Comparison of ENCODE assay signal across 8 mouse cellular contexts in genomic region chr1:106199686-106200085, GRCm38 (mm10). TPM values are rescaled to one million over a fixed set of nuclear protein-coding genes. Genes with fewer than 3 reads are reported as not detected.
DNase-seq lines count a peak whose midpoint lies in the region; ATAC-seq lines count a peak whose summit lies in the region.

No protein-coding gene starts in this region.

- no peak overlapping the region for H3K4me2 ChIP-seq in kidney, embryonic 14.5 days (replicated peaks; ENCODE audit: low read depth, low read length)
- H3K4me2 ChIP-seq in embryonic facial prominence, embryonic 11.5 days (ENCODE audit: low read depth, low read length): no peak overlapping the region
- H3K4me2 ChIP-seq in neural tube, embryonic 12.5 days (replicated peaks): peak overlapping the region; percentile 27

- no peaks in the 10 kb centered on the region for H3K9me3 ChIP-seq in kidney, embryonic 14.5 days (ENCODE audit: control insufficient read depth, low read length)
- H3K9me3 ChIP-seq in embryonic facial prominence, embryonic 11.5 days (replicated peaks; ENCODE audit: control insufficient read depth, low read length): no peaks in the 10 kb centered on the region
- no peaks in the 10 kb centered on the region for H3K9me3 ChIP-seq in neural tube, embryonic 12.5 days

- H3K27me3 ChIP-seq in kidney, embryonic 14.5 days (ENCODE audit: control insufficient read depth, insufficient read depth, low read length): no peaks in the 10 kb centered on the region
- no peaks in the 10 kb centered on the region for H3K27me3 ChIP-seq in embryonic facial prominence, embryonic 11.5 days (ENCODE audit: control insufficient read depth, insufficient read depth, low read length)
- no peaks in the 10 kb centered on the region for H3K27me3 ChIP-seq in neural tube, embryonic 12.5 days (replicated peaks)

- DNase-seq in kidney, adult 11 months: peak; percentile 38
- DNase-seq in embryonic facial prominence, embryonic 11.5 days (ENCODE audit: low spot score): peak; percentile 54
- DNase-seq in heart, adult 9 months (ENCODE audit: low spot score in 2 of 2): peak; percentile 79 to 81
- DNase-seq in kidney, adult 8-10 months: peak; percentile 42 to 64
- DNase-seq in left cerebral cortex, postnatal 4 days: peak; percentile 60
- peak; percentile 20 for DNase-seq in yolk sac, embryonic 10.5 days (ENCODE audit: low spot score)

- intact Hi-C loops in left cerebral cortex, postnatal 4 days (cut with DNase I): no loop called here

- H3K9ac ChIP-seq in kidney, embryonic 14.5 days (ENCODE audit: low read depth, low read length): no peak overlapping the region
- H3K9ac ChIP-seq in embryonic facial prominence, embryonic 11.5 days (replicated peaks; ENCODE audit: low read length): no peak overlapping the region
- H3K9ac ChIP-seq in neural tube, embryonic 12.5 days: no peak overlapping the region

- no peak overlapping the region; the same call in 1 of the 2 replicates for H3K27ac ChIP-seq in kidney, embryonic 14.5 days (ENCODE audit: low read depth, low read length)
- no peak overlapping the region for H3K27ac ChIP-seq in embryonic facial prominence, embryonic 11.5 days (replicated peaks; ENCODE audit: low read depth, low read length)
- peak overlapping the region; percentile 50; the same call in 1 of the 2 replicates for H3K27ac ChIP-seq in neural tube, embryonic 12.5 days

- H3K4me1 ChIP-seq in kidney, embryonic 14.5 days (ENCODE audit: control insufficient read depth, insufficient read depth, low read length): peaks cover 5% of the 10 kb centered on the region; the same call in 1 of the 2 replicates
- H3K4me1 ChIP-seq in embryonic facial prominence, embryonic 11.5 days (ENCODE audit: control insufficient read depth, insufficient read depth, low read length): no peaks in the 10 kb centered on the region
- peaks cover 51% of the 10 kb centered on the region for H3K4me1 ChIP-seq in neural tube, embryonic 12.5 days

- H3K36me3 ChIP-seq in kidney, embryonic 14.5 days (ENCODE audit: control insufficient read depth, insufficient read depth, low read length): no peaks in the 10 kb centered on the region
- no peaks in the 10 kb centered on the region for H3K36me3 ChIP-seq in embryonic facial prominence, embryonic 11.5 days (replicated peaks; ENCODE audit: control insufficient read depth, insufficient read depth, low read depth, low read length)
- H3K36me3 ChIP-seq in neural tube, embryonic 12.5 days: no peaks in the 10 kb centered on the region

- H3K4me3 ChIP-seq in kidney, embryonic 14.5 days (ENCODE audit: low read length): no peak overlapping the region
- H3K4me3 ChIP-seq in embryonic facial prominence, embryonic 11.5 days (ENCODE audit: low read depth, low read length): no peak overlapping the region
- no peak overlapping the region for H3K4me3 ChIP-seq in neural tube, embryonic 12.5 days

- no peak for ATAC-seq in kidney, embryonic 14.5 days (ENCODE audit: low FRiP score, low TSS enrichment)
- peak; percentile 84 for ATAC-seq in embryonic facial prominence, embryonic 11.5 days (replicated peaks; ENCODE audit: insufficient number of reproducible peaks, low FRiP score, low TSS enrichment, low read depth)
- ATAC-seq in neural tube, embryonic 12.5 days (ENCODE audit: low FRiP score, low read depth): peak; percentile 92

- WGBS in kidney, embryonic 14.5 days: 35% methylated on average over 2 of the region's 2 CpGs
- WGBS in embryonic facial prominence, embryonic 11.5 days: 11% methylated on average over 2 of the region's 2 CpGs
- WGBS in neural tube, embryonic 12.5 days: 6% methylated on average over 2 of the region's 2 CpGs

RNA-seq across cellular contexts. Expression of gene Phlpp1, which starts 28.1 kb away (rescaled TPM):
- 4.5 and 4.8 TPM in 2 replicates for polyA plus RNA-seq in kidney, embryonic 14.5 days (2014; fragmentation: Nextera tagmentation; extraction: Ambion mirVana)
- polyA plus RNA-seq in embryonic facial prominence, embryonic 11.5 days (2014; fragmentation: Nextera tagmentation; extraction: Ambion mirVana): 3.8 and 4.2 TPM in 2 replicates
- 10 to 100 TPM; 49.7 to 51.1 TPM for total RNA-seq in left cerebral cortex, postnatal 4 days (2021)
- 8.8 TPM in 2 replicates for polyA plus RNA-seq in neural tube, embryonic 12.5 days (2016; fragmentation: Nextera tagmentation; extraction: Ambion mirVana)

Comparison
In these comparisons a context has a peak if more than half of its experiments do, and no peak if none do; other contexts are left out.
1. DNase-seq: peak in every context shown above with its lines; median percentile 80 in heart, adult 9 months; 60 in left cerebral cortex, postnatal 4 days; 54 in embryonic facial prominence, embryonic 11.5 days; 53 in kidney, adult 8-10 months; 38 in kidney, adult 11 months; 20 in yolk sac, embryonic 10.5 days.